Comparison of ENCODE assay signal across 8 mouse cellular contexts in genomic region chr2:174673592-174674286, GRCm38 (mm10). TPM values are rescaled to one million over a fixed set of nuclear protein-coding genes. Genes with fewer than 3 reads are reported as not detected.
DNase-seq lines count a peak whose midpoint lies in the region; ATAC-seq and TF ChIP-seq lines count a peak whose summit lies in the region.

No protein-coding gene starts in this region.

- peak overlapping the region; percentile 84 for H3K4me2 ChIP-seq in lung, embryonic 16.5 days (ENCODE audit: low read depth, low read length)

- no peak for TF ChIP-seq POLR2A in thymus, adult 2 months (IDR thresholded peaks at IDR 0.05; ENCODE audit: control insufficient read depth, extremely low read depth, insufficient read depth, low read length, poor library complexity)

- no peaks in the 10 kb centered on the region for H3K27me3 ChIP-seq in lung, embryonic 16.5 days (ENCODE audit: control insufficient read depth, insufficient read depth, low read depth, low read length)
- no peaks in the 10 kb centered on the region for H3K27me3 ChIP-seq in thymus, adult 2 months (ENCODE audit: control insufficient read depth, insufficient read depth, low read length)

- peak; percentile 77; the same call in 1 of the 2 replicates for TF ChIP-seq CTCF in thymus, adult 2 months (IDR thresholded peaks at IDR 0.05; ENCODE audit: borderline replicate concordance, control insufficient read depth, extremely low read depth, insufficient read depth, low read length, poor library complexity)

- peak overlapping the region; percentile 66 for H3K27ac ChIP-seq in lung, embryonic 16.5 days (ENCODE audit: low read length)
- no peak overlapping the region for H3K27ac ChIP-seq in thymus, adult 2 months (ENCODE audit: control insufficient read depth, insufficient read depth, low read length)

- under 1% methylated on average over 24 of the region's 25 CpGs for WGBS in lung, embryonic 16.5 days
- 31% methylated on average over 25 of the region's 25 CpGs for WGBS in thymus, adult 2 months

- H3K9me3 ChIP-seq in lung, embryonic 16.5 days (ENCODE audit: control insufficient read depth, low read length) = no peaks in the 10 kb centered on the region

- peak overlapping the region; percentile 69 for H3K9ac ChIP-seq in lung, embryonic 16.5 days (ENCODE audit: low read length)

- peak; percentile 68 to 72 for ATAC-seq in hematopoietic stem cell, adult 5-6 weeks (replicated peaks in 1 of 2; ENCODE audit: insufficient read depth in 1 of 2, low FRiP score in 2 of 2, low TSS enrichment in 1 of 2, low read depth in 1 of 2, poor library complexity in 2 of 2, severe bottlenecking in 2 of 2)
- peak; percentile 80 for ATAC-seq in lung, embryonic 16.5 days (ENCODE audit: low read depth)

- peak overlapping the region; percentile 48 for H3K4me3 ChIP-seq in lung, embryonic 16.5 days (ENCODE audit: low read length)
- H3K4me3 ChIP-seq in thymus, adult 2 months (ENCODE audit: control insufficient read depth, insufficient read depth, low read length) = peak overlapping the region; percentile 12

- DNase-seq in MEL-GATA-1-ER (ENCODE audit: extremely low read depth, low read depth) = peak; percentile 58
- peak; percentile 75 for DNase-seq in cerebellum, adult 8-10 months
- peak; percentile 91 for DNase-seq in forelimb bud, embryonic 11.5 days (ENCODE audit: low read depth, low spot score)
- DNase-seq in layer of hippocampus, adult 9-10 months (ENCODE audit: low spot score) = peak; percentile 57
- peak; percentile 56 for DNase-seq in ovary, adult 18-20 months (ENCODE audit: low spot score)
- peak; percentile 82 for DNase-seq in thymus, adult 2 months

- no peaks in the 10 kb centered on the region for H3K36me3 ChIP-seq in lung, embryonic 16.5 days (ENCODE audit: control insufficient read depth, insufficient read depth, low read length)
- no peaks in the 10 kb centered on the region for H3K36me3 ChIP-seq in thymus, adult 2 months (ENCODE audit: control insufficient read depth, insufficient read depth, low read length)

- H3K4me1 ChIP-seq in lung, embryonic 16.5 days (replicated peaks; ENCODE audit: control insufficient read depth, insufficient read depth, low read length) = peaks cover 13% of the 10 kb centered on the region
- no peaks in the 10 kb centered on the region for H3K4me1 ChIP-seq in thymus, adult 2 months (replicated peaks; ENCODE audit: control insufficient read depth, insufficient read depth, low read length)

RNA-seq across cellular contexts. Expression of gene Zfp831, which starts 30.4 kb away (rescaled TPM):
- 12.4 and 15.1 TPM in 2 replicates for total RNA-seq in hematopoietic stem cell, adult 5-6 weeks (2017)
- polyA plus RNA-seq in lung, embryonic 16.5 days (2015; fragmentation: Nextera tagmentation; extraction: Ambion mirVana) = not detected in 2 replicates
- polyA plus RNA-seq in thymus, adult 2 months (2012; rRNA removed) = 3.1 TPM in 2 replicates
